13 mouse cellular contexts compared by ENCODE assay signal in genomic region chr3:28369266-28369665, GRCm38 (mm10).
DNase-seq lines count a peak whose midpoint lies in the region; TF ChIP-seq lines count a peak whose summit lies in the region.
"Had no signal": no experiment of that assay in that cellular context is flagged by ENCODE, and none has a peak within 500 bp of the region (broad histone marks: within the 10 kb centered on the region; RNA-seq: fewer than 3 reads in every experiment).

No protein-coding gene starts in this region.

- DNase-seq in gastrocnemius, adult 2 months: no peak
- DNase-seq in gastrocnemius, postnatal 4 days (ENCODE audit: low spot score in 2 of 2): no peak
- peak; percentile 32 to 73 for DNase-seq in lung, adult 18-20 months
- no peak for DNase-seq in lung, adult 2 months
- DNase-seq in lung, postnatal 25 days (ENCODE audit: low spot score): peak; percentile 76
- no peak for DNase-seq in kidney, adult 9 months
- DNase-seq: adrenal gland, adult 8-10 months had no signal

- peak overlapping the region; percentile 77 for H3K27ac ChIP-seq in gastrocnemius, adult 2 months
- H3K27ac ChIP-seq: forebrain, embryonic 10.5 days; forebrain, embryonic 13.5 days; heart, embryonic 15.5 days; hindbrain, embryonic 14.5 days; hindbrain, postnatal 0 days had no signal

- peaks cover 7% of the 10 kb centered on the region for H3K4me1 ChIP-seq in lung, adult 2 months (ENCODE audit: control insufficient read depth, insufficient read depth, low read length)
- H3K4me1 ChIP-seq: forebrain, embryonic 10.5 days; forebrain, embryonic 13.5 days had no signal

- H3K4me3 ChIP-seq in gastrocnemius, adult 2 months: no peak overlapping the region
- no peak overlapping the region for H3K4me3 ChIP-seq in lung, adult 2 months (replicated peaks; ENCODE audit: extremely low read depth, low read depth, low read length)
- H3K4me3 ChIP-seq: forebrain, embryonic 10.5 days; forebrain, embryonic 13.5 days; heart, embryonic 12.5 days; heart, embryonic 15.5 days had no signal

- no peak for TF ChIP-seq CTCF in gastrocnemius, adult 2 months (IDR thresholded peaks at IDR 0.05)
- no peak for TF ChIP-seq CTCF in lung, adult 2 months (IDR thresholded peaks at IDR 0.05; ENCODE audit: insufficient read depth, low read length)

- 72% methylated on average over 1 of the region's 1 CpGs for WGBS in lung, adult 2 months

- intact Hi-C loops in gastrocnemius, adult 2 months (cut with DNase I): no loop called here

- no peak for TF ChIP-seq POLR2A in lung, adult 2 months (IDR thresholded peaks at IDR 0.05; ENCODE audit: borderline replicate concordance, extremely low read depth, low read depth, low read length)

Comparison
In these comparisons a context has a peak if more than half of its experiments do, and no peak if none do; other contexts are left out.
1. DNase-seq: peak in lung, adult 18-20 months (2 of 2) and lung, postnatal 25 days (single experiment); none in gastrocnemius, adult 2 months (single experiment), gastrocnemius, postnatal 4 days (0 of 2), lung, adult 2 months (single experiment) and kidney, adult 9 months (single experiment).